Mouse (Mus musculus) lung, adult 2 months (tissue): ENCODE results near the gene Plcb3. TPM values are rescaled to one million over a fixed set of nuclear protein-coding genes. Genes with fewer than 3 reads are reported as not detected.

Experiments used
- DNase-seq: peaks from one replicate; pipeline ENCODE4 v3.0.0; 2022
- H3K4me1 ChIP-seq: fragments of 200-500 bp; 2 replicates; pipeline ENCODE4 v1.6.1; 2011; ENCODE audit warnings: low read length; ENCODE audit not compliant: control insufficient read depth, insufficient read depth
- H3K4me3 ChIP-seq: fragments of 200-500 bp; replicated peaks from 2 replicates; pipeline ENCODE3; 2011; ENCODE audit warnings: low read depth, mild to moderate bottlenecking, control low read depth, low read length; ENCODE audit errors: extremely low read depth
- CTCF ChIP-seq: fragments of 200-500 bp; IDR thresholded peaks from 2 replicates; pipeline ENCODE4 v1.5.1; 2011; ENCODE audit warnings: mild to moderate bottlenecking, low read length, control low read depth; ENCODE audit not compliant: insufficient read depth
- POLR2A ChIP-seq: fragments of 200-500 bp; IDR thresholded peaks from 2 replicates; pipeline ENCODE4 v1.6.1; 2011; ENCODE audit warnings: low read depth, mild to moderate bottlenecking, control low read depth, low read length, borderline replicate concordance; ENCODE audit errors: extremely low read depth
- WGBS: fragments of 180-500 bp; shearing (Covaris S2); methylation state at CpG from one replicate; pipeline ENCODE4 v1.1.7; 2018; 5-methylcytosine and 5-hydroxymethylcytosine counted together
- polyA plus RNA-seq: library from polyadenylated mRNA; depleted of rRNA; stranded (reverse); fragments of >200 nt; gene quantifications from 2 replicates; pipeline ENCODE4 v1.2.3, GENCODE M21; 2012

The Plcb3 gene
- polyA plus RNA-seq, 1 experiment: 124 TPM

GRCm38 (mm10) chr19:6970460-6971085 is 5.7 kb downstream of the Plcb3 start:
- DNase-seq: no peak
- Histone ChIP-seq H3K4me3 (no peak overlapping the region), H3K4me1 (peaks cover 14% of the 10 kb centered on the region)
- no peak for TF ChIP-seq POLR2A
- no peak for TF ChIP-seq CTCF
- 41% methylated on average over 11 of the region's 11 CpGs for WGBS

GRCm38 (mm10) chr19:6969665-6970381 is 6.4 kb downstream of the Plcb3 start:
- 2% methylated on average over 45 of the region's 55 CpGs for WGBS
- H3K4me3 ChIP-seq: peak overlapping the region; percentile 82
- H3K4me1 ChIP-seq: peaks cover 13% of the 10 kb centered on the region
- DNase-seq: peak; percentile 79
- TF ChIP-seq CTCF: peak; percentile 9; the same call in 1 of the 2 replicates
- TF ChIP-seq POLR2A: peak; percentile 61; the same call in 1 of the 2 replicates

- no peak for DNase-seq
- Histone ChIP-seq H3K4me1 (peaks cover 13% of the 10 kb centered on the region), H3K4me3 (peak overlapping the region; percentile 82)
- WGBS: under 1% methylated on average over 20 of the region's 20 CpGs
- TF ChIP-seq POLR2A (no peak), CTCF (no peak)
These were observed 7.0 kb downstream of the Plcb3 start for GRCm38 (mm10) chr19:6969291-6969664.

GRCm38 (mm10) chr19:6968491-6969271 is 7.6 kb downstream of the Plcb3 start:
- WGBS: 7% methylated on average over 15 of the region's 15 CpGs
- no peak for TF ChIP-seq POLR2A
- TF ChIP-seq CTCF: no peak
- Histone ChIP-seq H3K4me1 (peaks cover 13% of the 10 kb centered on the region), H3K4me3 (peak overlapping the region; percentile 82)
- peak; percentile 55 for DNase-seq

- H3K4me1 ChIP-seq: peaks cover 11% of the 10 kb centered on the region
- TF ChIP-seq POLR2A: no peak
- no peak for TF ChIP-seq CTCF
- DNase-seq: no peak
- WGBS: 75% methylated on average over 10 of the region's 10 CpGs
- no peak overlapping the region for H3K4me3 ChIP-seq
These were observed 19.8 kb downstream of the Plcb3 start for GRCm38 (mm10) chr19:6956461-6956860.

- DNase-seq: no peak
- Histone ChIP-seq H3K4me3 (no peak overlapping the region), H3K4me1 (peaks cover 11% of the 10 kb centered on the region)
- no peak for TF ChIP-seq POLR2A
- TF ChIP-seq CTCF: no peak
- 76% methylated on average over 7 of the region's 7 CpGs for WGBS
These were observed 20.8 kb downstream of the Plcb3 start for GRCm38 (mm10) chr19:6955424-6955823.

GRCm38 (mm10) chr19:6954046-6954445 is 22.2 kb downstream of the Plcb3 start:
- Histone ChIP-seq H3K4me3 (no peak overlapping the region), H3K4me1 (peaks cover 11% of the 10 kb centered on the region)
- 35% methylated on average over 9 of the region's 9 CpGs for WGBS
- peak; percentile 78 for DNase-seq
- TF ChIP-seq POLR2A: peak; percentile 36; the same call in 1 of the 2 replicates
- TF ChIP-seq CTCF: peak; percentile 28; the same call in 1 of the 2 replicates

- TF ChIP-seq POLR2A (peak; percentile 85; the same call in 1 of the 2 replicates), CTCF (no peak)
- peak; percentile 79 for DNase-seq
- peaks cover 11% of the 10 kb centered on the region for H3K4me1 ChIP-seq
- peak overlapping the region; percentile 91 for H3K4me3 ChIP-seq
- 4% methylated on average over 3 of the region's 3 CpGs for WGBS
These were observed 23.6 kb downstream of the Plcb3 start for GRCm38 (mm10) chr19:6952712-6953037.

- peak; percentile 82 for DNase-seq
- TF ChIP-seq POLR2A (0 out of 2 replicates have a peak, but pooled peaks have one; percentile 4), CTCF (no peak)
- peak overlapping the region; percentile 91 for H3K4me3 ChIP-seq
- 1% methylated on average over 31 of the region's 31 CpGs for WGBS
- peaks cover 11% of the 10 kb centered on the region for H3K4me1 ChIP-seq
These were observed 24.1 kb downstream of the Plcb3 start for GRCm38 (mm10) chr19:6951994-6952711.

- Histone ChIP-seq H3K4me3 (peak overlapping the region; percentile 91), H3K4me1 (peaks cover 11% of the 10 kb centered on the region)
- TF ChIP-seq POLR2A: peak; percentile 84
- no peak for TF ChIP-seq CTCF
- peak; percentile 93 for DNase-seq
- WGBS: under 1% methylated on average over 35 of the region's 35 CpGs
These were observed 24.8 kb downstream of the Plcb3 start for GRCm38 (mm10) chr19:6951381-6951968.
